In genomic region chr8:84657203-84657602, GRCm38 (mm10) we compare ENCODE assay signal across 9 mouse cellular contexts. TPM values are rescaled to one million over a fixed set of nuclear protein-coding genes. Genes with fewer than 3 reads are reported as not detected.
DNase-seq lines count a peak whose midpoint lies in the region; ATAC-seq and TF ChIP-seq lines count a peak whose summit lies in the region.
"Had no signal": no experiment of that assay in that cellular context is flagged by ENCODE, and none has a peak within 500 bp of the region (broad histone marks: within the 10 kb centered on the region; RNA-seq: fewer than 3 reads in every experiment).

No protein-coding gene starts in this region.

- no peaks in the 10 kb centered on the region for H3K9me3 ChIP-seq in kidney, embryonic 15.5 days (replicated peaks)
- no peaks in the 10 kb centered on the region for H3K9me3 ChIP-seq in hindbrain, embryonic 11.5 days (ENCODE audit: control insufficient read depth, low read length)
- no peaks in the 10 kb centered on the region for H3K9me3 ChIP-seq in midbrain, embryonic 12.5 days

- H3K4me2 ChIP-seq in kidney, embryonic 15.5 days: peak overlapping the region; percentile 75
- peak overlapping the region; percentile 40 for H3K4me2 ChIP-seq in hindbrain, embryonic 11.5 days (replicated peaks; ENCODE audit: low read depth, low read length)
- H3K4me2 ChIP-seq in midbrain, embryonic 12.5 days (replicated peaks): peak overlapping the region; percentile 54; the same call in 1 of the 2 replicates

- H3K36me3 ChIP-seq in kidney, embryonic 15.5 days: no peaks in the 10 kb centered on the region
- no peaks in the 10 kb centered on the region for H3K36me3 ChIP-seq in hindbrain, embryonic 11.5 days (ENCODE audit: control insufficient read depth, insufficient read depth, low read length)
- H3K36me3 ChIP-seq in midbrain, embryonic 12.5 days: no peaks in the 10 kb centered on the region

- H3K4me3 ChIP-seq in kidney, embryonic 15.5 days (replicated peaks): peak overlapping the region; percentile 48
- H3K4me3 ChIP-seq in bone marrow macrophage, adult 2 months (ENCODE audit: insufficient read depth, low read length): peak overlapping the region; percentile 46; the same call in 1 of the 2 replicates
- H3K4me3 ChIP-seq in hindbrain, embryonic 11.5 days (ENCODE audit: low read depth, low read length): peak overlapping the region; percentile 29; the same call in 1 of the 2 replicates
- no peak overlapping the region for H3K4me3 ChIP-seq in midbrain, embryonic 12.5 days

- no peak for TF ChIP-seq CTCF in bone marrow macrophage, adult 2 months (IDR thresholded peaks at IDR 0.05; ENCODE audit: low read depth, low read length)

- no peak for ATAC-seq in kidney, embryonic 15.5 days (replicated peaks; ENCODE audit: low FRiP score)
- ATAC-seq in hindbrain, embryonic 11.5 days (ENCODE audit: low FRiP score): no peak
- ATAC-seq in midbrain, embryonic 12.5 days (ENCODE audit: low FRiP score, low read depth): no peak

- no peak for TF ChIP-seq POLR2A in bone marrow macrophage, adult 2 months (IDR thresholded peaks at IDR 0.05; ENCODE audit: borderline replicate concordance, low read depth, low read length)

- no peaks in the 10 kb centered on the region for H3K27me3 ChIP-seq in kidney, embryonic 15.5 days
- no peaks in the 10 kb centered on the region for H3K27me3 ChIP-seq in hindbrain, embryonic 11.5 days (ENCODE audit: control insufficient read depth, insufficient read depth, low read length)
- peaks cover 6% of the 10 kb centered on the region; the same call in 1 of the 2 replicates for H3K27me3 ChIP-seq in midbrain, embryonic 12.5 days
- H3K27me3 ChIP-seq: Patski had no signal

- H3K27ac ChIP-seq in kidney, embryonic 15.5 days: peak overlapping the region; percentile 97
- no peak overlapping the region for H3K27ac ChIP-seq in bone marrow macrophage, adult 2 months (ENCODE audit: insufficient read depth, low read depth, low read length)
- H3K27ac ChIP-seq in hindbrain, embryonic 11.5 days (ENCODE audit: low read depth, low read length): peak overlapping the region; percentile 88
- H3K27ac ChIP-seq in midbrain, embryonic 12.5 days (replicated peaks): no peak overlapping the region

- peaks cover 70% of the 10 kb centered on the region for H3K4me1 ChIP-seq in kidney, embryonic 15.5 days
- peaks cover 19% of the 10 kb centered on the region for H3K4me1 ChIP-seq in bone marrow macrophage, adult 2 months (ENCODE audit: control insufficient read depth, insufficient read depth, low read length)
- H3K4me1 ChIP-seq in hindbrain, embryonic 11.5 days (replicated peaks; ENCODE audit: control insufficient read depth, insufficient read depth, low read length): peaks cover 14% of the 10 kb centered on the region
- peaks cover 60% of the 10 kb centered on the region for H3K4me1 ChIP-seq in midbrain, embryonic 12.5 days

- no peak for DNase-seq in kidney, adult 18-20 months
- no peak for DNase-seq in hindbrain, embryonic 11.5 days (ENCODE audit: low spot score)
- no peak for DNase-seq in layer of hippocampus, adult 9-11 months
- no peak for DNase-seq in adrenal gland, adult 2 months
- DNase-seq in layer of hippocampus, adult 18-20 months (ENCODE audit: low spot score in 2 of 2): no peak

- H3K9ac ChIP-seq in kidney, embryonic 15.5 days: peak overlapping the region; percentile 48
- no peak overlapping the region for H3K9ac ChIP-seq in hindbrain, embryonic 11.5 days (ENCODE audit: low read depth, low read length)
- no peak overlapping the region for H3K9ac ChIP-seq in midbrain, embryonic 12.5 days (replicated peaks)

RNA-seq across cellular contexts. Expression of gene Ier2, which starts 5.4 kb away (rescaled TPM):
- 73.4 and 80.3 TPM in 2 replicates for polyA plus RNA-seq in kidney, embryonic 15.5 days (2015; fragmentation: Nextera tagmentation; extraction: Ambion mirVana)
- 23.3 and 24.7 TPM in 2 replicates for polyA plus RNA-seq in bone marrow macrophage, adult 2 months (2012; ENCODE audit: insufficient read depth, insufficient read length, missing spikeins)
- 60.5 and 61.5 TPM in 2 replicates for polyA plus RNA-seq in hindbrain, embryonic 11.5 days (2014; fragmentation: Nextera tagmentation; extraction: Ambion mirVana)
- polyA plus RNA-seq in midbrain, embryonic 12.5 days (2016; fragmentation: Nextera tagmentation; extraction: Ambion mirVana): 47.1 and 47.4 TPM in 2 replicates
- total RNA-seq in adrenal gland, adult 2 months (2021): 10 to 100 TPM; 24.9 to 34.8 TPM
- 13.7 and 27.0 TPM in 2 replicates for polyA plus RNA-seq in adrenal gland, adult 2 months (2012; rRNA removed)
- total RNA-seq in layer of hippocampus, adult 18-20 months (2021): 10 to 100 TPM in 1 of 2 experiments, 1 to 10 TPM in 1; 6.2 to 10.0 TPM

RNA-seq across cellular contexts. Expression of gene Trmt1, which starts 28.9 kb away (rescaled TPM):
- polyA plus RNA-seq in kidney, embryonic 15.5 days (2015; fragmentation: Nextera tagmentation; extraction: Ambion mirVana): 68.7 and 73.8 TPM in 2 replicates
- polyA plus RNA-seq in bone marrow macrophage, adult 2 months (2012; ENCODE audit: insufficient read depth, insufficient read length, missing spikeins): 46.8 and 58.4 TPM in 2 replicates
- 47.9 and 51.1 TPM in 2 replicates for polyA plus RNA-seq in hindbrain, embryonic 11.5 days (2014; fragmentation: Nextera tagmentation; extraction: Ambion mirVana)
- polyA plus RNA-seq in midbrain, embryonic 12.5 days (2016; fragmentation: Nextera tagmentation; extraction: Ambion mirVana): 53.6 and 58.8 TPM in 2 replicates
- 10 to 100 TPM; 57.0 to 68.5 TPM for total RNA-seq in adrenal gland, adult 2 months (2021)
- polyA plus RNA-seq in adrenal gland, adult 2 months (2012; rRNA removed): 150 and 160 TPM in 2 replicates
- total RNA-seq in layer of hippocampus, adult 18-20 months (2021): 100 to 1,000 TPM in 1 of 2 experiments, 10 to 100 TPM in 1; 96.9 to 108 TPM

RNA-seq across cellular contexts. Expression of gene Nacc1, which starts 30.5 kb away (rescaled TPM):
- polyA plus RNA-seq in kidney, embryonic 15.5 days (2015; fragmentation: Nextera tagmentation; extraction: Ambion mirVana): 23.9 and 25.6 TPM in 2 replicates
- polyA plus RNA-seq in bone marrow macrophage, adult 2 months (2012; ENCODE audit: insufficient read depth, insufficient read length, missing spikeins): 30.8 and 35.2 TPM in 2 replicates
- 19.7 and 20.5 TPM in 2 replicates for polyA plus RNA-seq in hindbrain, embryonic 11.5 days (2014; fragmentation: Nextera tagmentation; extraction: Ambion mirVana)
- polyA plus RNA-seq in midbrain, embryonic 12.5 days (2016; fragmentation: Nextera tagmentation; extraction: Ambion mirVana): 20.8 and 25.0 TPM in 2 replicates
- 10 to 100 TPM; 78.4 to 80.7 TPM for total RNA-seq in adrenal gland, adult 2 months (2021)
- 98.7 and 120 TPM in 2 replicates for polyA plus RNA-seq in adrenal gland, adult 2 months (2012; rRNA removed)
- total RNA-seq in layer of hippocampus, adult 18-20 months (2021): 10 to 100 TPM; 94.8 to 95.5 TPM

RNA-seq across cellular contexts. Expression of gene Lyl1, which starts 44.1 kb away (rescaled TPM):
- polyA plus RNA-seq in kidney, embryonic 15.5 days (2015; fragmentation: Nextera tagmentation; extraction: Ambion mirVana): 7.6 and 7.8 TPM in 2 replicates
- 91.9 and 102 TPM in 2 replicates for polyA plus RNA-seq in bone marrow macrophage, adult 2 months (2012; ENCODE audit: insufficient read depth, insufficient read length, missing spikeins)
- polyA plus RNA-seq in hindbrain, embryonic 11.5 days (2014; fragmentation: Nextera tagmentation; extraction: Ambion mirVana): 5.3 and 5.4 TPM in 2 replicates
- polyA plus RNA-seq in midbrain, embryonic 12.5 days (2016; fragmentation: Nextera tagmentation; extraction: Ambion mirVana): 3.5 and 5.6 TPM in 2 replicates
- total RNA-seq in adrenal gland, adult 2 months (2021): 1 to 10 TPM; 2.7 to 4.4 TPM
- polyA plus RNA-seq in adrenal gland, adult 2 months (2012; rRNA removed): 8.2 and 10.9 TPM in 2 replicates
- total RNA-seq in layer of hippocampus, adult 18-20 months (2021): 1 to 10 TPM; 2.0 to 2.2 TPM

Comparison
In these comparisons a context has a peak if more than half of its experiments do, and no peak if none do; other contexts are left out.
1. H3K27ac ChIP-seq: peak in kidney, embryonic 15.5 days (single experiment) and hindbrain, embryonic 11.5 days (single experiment); none in bone marrow macrophage, adult 2 months (single experiment) and midbrain, embryonic 12.5 days (single experiment).
2. Peak in every context shown above with its lines, with median percentiles within 50 percentile points of each other: H3K4me2 ChIP-seq.